Mouse (Mus musculus) CH12.LX (cell line): ENCODE measurements around the gene Ptpn20. TPM values are rescaled to one million over a fixed set of nuclear protein-coding genes. Genes with fewer than 3 reads are reported as not detected.

ENCODE experiments used
- DNase-seq: peaks from one replicate; pipeline ENCODE4 v3.0.0-alpha.2; 2013; ENCODE audit errors: extremely low read depth
- H3K27ac ChIP-seq: 2 replicates; pipeline ENCODE4 v1.5.1; 2012; ENCODE audit warnings: low read depth, mild to moderate bottlenecking, control low read depth, moderate library complexity; ENCODE audit not compliant: insufficient read depth
- H3K27me3 ChIP-seq: replicated peaks from 2 replicates; pipeline ENCODE3; 2012; ENCODE audit warnings: inconsistent platforms
- H3K36me3 ChIP-seq, 2 experiments: replicated peaks in 1 of 2; 2 replicates each; pipeline versions ENCODE3 to v1.6.1; 2012; ENCODE audit warnings: inconsistent platforms in 1 of 2, low read length in 1 of 2, mild to moderate bottlenecking in 1 of 2, mixed read lengths in 1 of 2, moderate library complexity in 1 of 2; ENCODE audit not compliant: control insufficient read depth in 1 of 2, insufficient read depth in 1 of 2
- H3K4me1 ChIP-seq, 2 experiments: 2 replicates each; pipeline ENCODE4 v1.6.1; 2012; ENCODE audit warnings: inconsistent platforms in 1 of 2, moderate library complexity in 1 of 2; ENCODE audit not compliant: insufficient read depth in 2 of 2, control insufficient read depth in 1 of 2
- H3K4me2 ChIP-seq: 2 replicates; pipeline ENCODE4 v1.6.1; 2012; ENCODE audit warnings: low read depth, mild to moderate bottlenecking, control low read depth; ENCODE audit not compliant: poor library complexity, insufficient read depth, severe bottlenecking
- H3K4me3 ChIP-seq, 3 experiments: fragments of 150-350 bp in 1 of 3; sonication (generic) in 1 of 3; replicated peaks in 1 of 3; 2 replicates each; pipeline versions ENCODE3 to v1.5.1; 2011 to 2012; ENCODE audit warnings: low read depth in 2 of 3, low read length in 2 of 3, mild to moderate bottlenecking in 2 of 3, moderate library complexity in 2 of 3, control low read depth in 1 of 3, improper control_type of control experiment in 1 of 3, inconsistent platforms in 1 of 3, mixed read lengths in 1 of 3; ENCODE audit not compliant: poor library complexity in 1 of 3
- H3K79me2 ChIP-seq: replicated peaks from 2 replicates; pipeline ENCODE4 v1.6.1; 2012; ENCODE audit warnings: mild to moderate bottlenecking, moderate library complexity; ENCODE audit not compliant: control insufficient read depth, poor library complexity, insufficient read depth, severe bottlenecking; ENCODE audit errors: extremely low read depth
- H3K9ac ChIP-seq: 2 replicates; pipeline ENCODE4 v1.6.1; 2012; ENCODE audit warnings: low read depth, mild to moderate bottlenecking, control low read depth, moderate library complexity; ENCODE audit not compliant: insufficient read depth
- H3K9me3 ChIP-seq: replicated peaks from 2 replicates; pipeline ENCODE3; 2012; ENCODE audit warnings: low read length, inconsistent platforms, mixed read lengths
- BHLHE40 ChIP-seq: IDR thresholded peaks from 2 replicates; pipeline ENCODE4 v1.6.1; 2011; ENCODE audit warnings: mild to moderate bottlenecking, low read depth, low read length, improper control_type of control experiment
- CHD1 ChIP-seq: IDR thresholded peaks from 2 replicates; pipeline ENCODE4 v1.6.1; 2012; ENCODE audit warnings: low read depth, low read length, improper control_type of control experiment, inconsistent platforms
- CTCF ChIP-seq, 2 experiments: IDR thresholded peaks in 1 of 2; conservative IDR thresholded peaks in 1 of 2; 2 replicates each; pipeline ENCODE4 v1.5.1; 2011 to 2012; ENCODE audit warnings: low read depth in 2 of 2, low read length in 2 of 2, improper control_type of control experiment in 1 of 2, inconsistent platforms in 1 of 2, mild to moderate bottlenecking in 1 of 2, moderate library complexity in 1 of 2
- ELF1 ChIP-seq: IDR thresholded peaks from 2 replicates; pipeline ENCODE4 v1.6.1; 2014; ENCODE audit warnings: low read depth, mild to moderate bottlenecking, inconsistent platforms, low read length, improper control_type of control experiment
- EP300 ChIP-seq: IDR thresholded peaks from 2 replicates; pipeline ENCODE4 v1.6.1; 2011; ENCODE audit warnings: low read length, improper control_type of control experiment
- IRF4 ChIP-seq: IDR thresholded peaks from 2 replicates; pipeline ENCODE4 v1.6.1; 2014; ENCODE audit warnings: low read depth, mild to moderate bottlenecking, inconsistent platforms, low read length, improper control_type of control experiment
- JUND ChIP-seq: conservative IDR thresholded peaks from 2 replicates; pipeline ENCODE4 v1.6.1; 2011; ENCODE audit warnings: low read depth, low read length, improper control_type of control experiment
- KAT2A ChIP-seq: IDR thresholded peaks from 2 replicates; pipeline ENCODE4 v1.6.1; 2012; ENCODE audit warnings: low read length, improper control_type of control experiment, inconsistent platforms; ENCODE audit not compliant: insufficient replicate concordance
- MAFK ChIP-seq: IDR thresholded peaks from 2 replicates; pipeline ENCODE4 v1.6.1; 2011; ENCODE audit warnings: low read length, improper control_type of control experiment; ENCODE audit not compliant: insufficient replicate concordance
- MAX ChIP-seq: IDR thresholded peaks from 2 replicates; pipeline ENCODE4 v1.6.1; 2011; ENCODE audit warnings: low read length, improper control_type of control experiment
- MAZ ChIP-seq: IDR thresholded peaks from 2 replicates; pipeline ENCODE4 v1.6.1; 2012; ENCODE audit warnings: low read depth, mild to moderate bottlenecking, inconsistent platforms, low read length, improper control_type of control experiment, moderate library complexity
- MEF2A ChIP-seq: IDR thresholded peaks from 2 replicates; pipeline ENCODE4 v1.6.1; 2014; ENCODE audit warnings: low read depth, mild to moderate bottlenecking, inconsistent platforms, low read length, improper control_type of control experiment, borderline replicate concordance
- MXI1 ChIP-seq: IDR thresholded peaks from 2 replicates; pipeline ENCODE4 v1.6.1; 2011; ENCODE audit warnings: mild to moderate bottlenecking, low read depth, low read length, improper control_type of control experiment
- NELFE ChIP-seq: IDR thresholded peaks from 2 replicates; pipeline ENCODE4 v1.6.1; 2011; ENCODE audit warnings: low read depth, low read length, improper control_type of control experiment
- PAX5 ChIP-seq: IDR thresholded peaks from 2 replicates; pipeline ENCODE4 v1.6.1; 2012; ENCODE audit warnings: low read length, inconsistent platforms, mixed read lengths
- POLR2A ChIP-seq: IDR thresholded peaks from 2 replicates; pipeline ENCODE4 v1.6.1; 2011; ENCODE audit warnings: low read depth, mild to moderate bottlenecking, improper control_type of control experiment, low read length
- RCOR1 ChIP-seq: conservative IDR thresholded peaks from 2 replicates; pipeline ENCODE4 v1.6.1; 2012; ENCODE audit warnings: low read depth, mild to moderate bottlenecking, inconsistent platforms, low read length, improper control_type of control experiment
- SIN3A ChIP-seq: IDR thresholded peaks from 2 replicates; pipeline ENCODE4 v1.6.1; 2012; ENCODE audit warnings: low read length, improper control_type of control experiment, inconsistent platforms
- SMC3 ChIP-seq: IDR thresholded peaks from 2 replicates; pipeline ENCODE4 v1.6.1; 2011; ENCODE audit warnings: low read depth, low read length, improper control_type of control experiment
- USF1 ChIP-seq: IDR thresholded peaks from 2 replicates; pipeline ENCODE4 v1.6.1; 2014; ENCODE audit warnings: low read depth, mild to moderate bottlenecking, inconsistent platforms, low read length, improper control_type of control experiment
- ZC3H11A ChIP-seq: IDR thresholded peaks from 2 replicates; pipeline ENCODE4 v1.6.1; 2012; ENCODE audit warnings: low read depth, mild to moderate bottlenecking, inconsistent platforms, low read length, improper control_type of control experiment
- ZKSCAN1 ChIP-seq: IDR thresholded peaks from 2 replicates; pipeline ENCODE4 v1.6.1; 2012; ENCODE audit warnings: low read depth, inconsistent platforms, low read length, improper control_type of control experiment, borderline replicate concordance
- ZNF384 ChIP-seq: IDR thresholded peaks from 2 replicates; pipeline ENCODE4 v1.6.1; 2012; ENCODE audit warnings: low read depth, low read length, improper control_type of control experiment, inconsistent platforms
- dilution Hi-C: fragments of 300-500 bp; cut with MboI; formaldehyde crosslinking; loops from 2 replicates; pipeline ENCODE4 v1.14.3; 2020; ENCODE audit warnings: low sequenced_read_pairs; ENCODE audit not compliant: extremely low pct_unique_long_range_greater_than_20kb, extremely low pct_ligation_motif_present
- in situ Hi-C: fragments of 300-500 bp; cut with MboI; formaldehyde crosslinking; loops from 3 replicates; pipeline ENCODE4 v1.14.3; 2019; ENCODE audit warnings: low sequenced_read_pairs, low pct_ligation_motif_present, low pct_unique_long_range_greater_than_20kb, mixed read lengths
- polyA plus RNA-seq: library from polyadenylated mRNA; unstranded; fragments of >175 nt; gene quantifications from 2 replicates; pipeline ENCODE4 v1.2.1, GENCODE M21; 2012; ENCODE audit warnings: low read depth; ENCODE audit not compliant: insufficient read length
- total RNA-seq, 2 experiments: library from RNA; depleted of rRNA; stranded (reverse); fragments of 300-350 nt in 1 of 2; fragments of >200 nt in 1 of 2; gene quantifications; 2 replicates each; pipeline ENCODE4 v1.2.3; 2012 to 2014

Gene Ptpn20
- total and polyA plus RNA-seq, 3 experiments: 0.10 to 0.11 TPM; not detected in 1

DNA sequence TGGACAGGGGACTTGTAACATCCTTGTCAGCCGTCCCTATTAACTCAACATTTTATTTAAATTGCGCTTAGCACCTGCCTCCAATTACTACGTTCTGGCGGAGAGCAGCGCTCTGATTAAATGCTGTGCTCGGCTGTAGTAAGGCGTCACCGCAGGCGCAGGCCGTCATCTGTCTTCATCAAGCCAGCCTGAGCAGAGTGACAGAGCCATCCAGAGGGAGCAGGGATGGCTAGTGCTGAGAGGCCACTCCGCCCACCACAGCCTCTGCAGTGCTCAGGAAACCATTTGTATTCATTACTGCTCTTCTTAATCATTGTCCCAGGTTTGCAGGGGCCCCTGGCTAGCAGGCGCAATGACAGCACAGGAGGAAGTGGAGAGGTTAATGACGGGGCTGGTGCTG lies 94.7 kb downstream of the Ptpn20 start:
- H3K27me3 ChIP-seq: no peaks in the 10 kb centered on the region
- H3K9me3 ChIP-seq: no peaks in the 10 kb centered on the region
- no peak overlapping the region for H3K27ac ChIP-seq
- H3K79me2 ChIP-seq: no peaks in the 10 kb centered on the region
- H3K4me1 ChIP-seq: no peaks in the 10 kb centered on the region
- no peak for DNase-seq
- dilution Hi-C loops (no loop called here), in situ Hi-C loops (no loop called here)
- no peak overlapping the region for H3K4me2 ChIP-seq
- H3K36me3 ChIP-seq: no peaks in the 10 kb centered on the region
- H3K4me3 ChIP-seq: no peak overlapping the region
- no peak for TF ChIP-seq CTCF (conservative IDR thresholded peaks at IDR 0.05 in 1 of 2, IDR thresholded peaks at IDR 0.05 in 1 of 2; ENCODE audit: low read depth in 2 of 2, low read length in 2 of 2)
- TF ChIP-seq MEF2A: no peak
- TF ChIP-seq CHD1: no peak
- TF ChIP-seq EP300: no peak
- no peak for TF ChIP-seq ELF1
- no peak for TF ChIP-seq SMC3
- TF ChIP-seq NELFE: no peak
- no peak for TF ChIP-seq ZC3H11A
- no peak for TF ChIP-seq BHLHE40
- TF ChIP-seq ZNF384: no peak
- no peak for TF ChIP-seq SIN3A
- TF ChIP-seq KAT2A: no peak
- TF ChIP-seq ZKSCAN1: no peak
- H3K9ac ChIP-seq: no peak overlapping the region

DNA sequence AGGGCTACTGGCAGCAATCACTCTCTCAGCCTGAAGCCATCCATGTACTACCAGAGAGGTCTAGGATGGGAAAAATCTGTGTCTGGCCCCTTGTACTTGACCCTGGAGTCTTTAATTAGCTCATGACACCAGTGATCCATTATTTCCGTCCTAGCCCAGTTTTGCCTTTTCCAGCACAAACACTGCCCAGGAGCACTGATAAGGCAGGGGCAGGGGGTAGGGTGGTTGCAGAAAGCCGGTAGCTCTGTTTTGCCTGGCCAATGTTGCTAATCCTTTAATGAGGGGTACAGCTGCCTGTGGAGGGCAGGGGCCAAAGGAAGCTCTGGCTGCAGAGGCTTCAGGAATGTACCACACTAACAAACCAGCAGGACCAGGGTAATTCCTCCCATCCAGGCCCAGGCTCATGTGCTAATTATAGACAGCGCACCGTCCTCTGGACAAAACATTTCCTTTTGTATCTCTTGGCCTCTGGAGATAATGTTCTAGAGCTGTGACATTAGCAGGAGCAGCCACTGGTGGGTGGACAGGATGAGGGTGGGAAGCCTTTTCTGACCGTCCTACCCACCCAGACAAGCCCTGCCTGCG lies 98.5 kb downstream of the Ptpn20 start:
- H3K36me3 ChIP-seq: no peaks in the 10 kb centered on the region
- no peaks in the 10 kb centered on the region for H3K4me1 ChIP-seq
- DNase-seq: no peak
- dilution Hi-C loops: no loop called here
- H3K27ac ChIP-seq: no peak overlapping the region
- no peak for TF ChIP-seq MAZ
- TF ChIP-seq ELF1: no peak
- TF ChIP-seq NELFE: no peak
- TF ChIP-seq MXI1: no peak
- no peak for TF ChIP-seq IRF4
- TF ChIP-seq MAX: no peak
- TF ChIP-seq JUND: no peak
- TF ChIP-seq USF1: no peak
- TF ChIP-seq KAT2A: no peak
- TF ChIP-seq CTCF (conservative IDR thresholded peaks at IDR 0.05 in 1 of 2, IDR thresholded peaks at IDR 0.05 in 1 of 2; ENCODE audit: low read depth in 2 of 2, low read length in 2 of 2): no peak
- no peak for TF ChIP-seq PAX5
- no peak for TF ChIP-seq POLR2A
- TF ChIP-seq EP300: no peak
- no peak for TF ChIP-seq SMC3
- TF ChIP-seq MEF2A: no peak
- no peak for TF ChIP-seq ZC3H11A
- TF ChIP-seq RCOR1: no peak
- no peak for TF ChIP-seq CHD1
- no peak for TF ChIP-seq MAFK
- in situ Hi-C loops: no loop called here
- no peaks in the 10 kb centered on the region for H3K79me2 ChIP-seq
- no peak overlapping the region for H3K9ac ChIP-seq
- no peak overlapping the region for H3K4me3 ChIP-seq
- no peak overlapping the region for H3K4me2 ChIP-seq
- no peaks in the 10 kb centered on the region for H3K9me3 ChIP-seq
- no peaks in the 10 kb centered on the region for H3K27me3 ChIP-seq
